Mouse (Mus musculus): ENCODE results near the gene Tex26.

GRCm38 (mm10) chr5:149481920-149482319 is 42.5 kb downstream of the Tex26 start:
- TF ChIP-seq POLR2A (IDR thresholded peaks at IDR 0.05; ENCODE audit: insufficient read depth, low read depth, low read length) (no peak), CTCF (IDR thresholded peaks at IDR 0.05; ENCODE audit: insufficient read depth, low read depth, low read length) (no peak)
